Mouse (Mus musculus) intestine, postnatal 0 days (tissue): ENCODE measurements around the gene Pank4. TPM values are rescaled to one million over a fixed set of nuclear protein-coding genes. Genes with fewer than 3 reads are reported as not detected.
A peak's percentile ranks its signal among the peaks of the same experiment; 100 is the strongest.

ENCODE experiments used
- ATAC-seq: fragments of 200-750 bp; cut with Nextera tagmentation; 2 replicates; pipeline ENCODE4 v1.8.0; 2017; ENCODE audit warnings: mild to moderate bottlenecking, moderate TSS enrichment, moderate library complexity
- H3K27ac ChIP-seq: fragments of 300-500 bp; sonication (generic); 2 replicates; pipeline ENCODE4 v1.5.1; 2014; ENCODE audit warnings: mild to moderate bottlenecking, low read depth, low read length, moderate library complexity
- H3K27me3 ChIP-seq: fragments of 300-500 bp; sonication (generic); replicated peaks from 2 replicates; pipeline ENCODE4 v1.6.1; 2014; ENCODE audit warnings: low read length, mixed read lengths; ENCODE audit not compliant: control insufficient read depth, insufficient read depth
- H3K36me3 ChIP-seq: fragments of 300-500 bp; sonication (generic); 2 replicates; pipeline ENCODE4 v1.6.1; 2014; ENCODE audit warnings: mild to moderate bottlenecking, moderate library complexity; ENCODE audit not compliant: control insufficient read depth, insufficient read depth
- H3K4me1 ChIP-seq: fragments of 300-500 bp; sonication (generic); replicated peaks from 2 replicates; pipeline ENCODE4 v1.6.1; 2014; ENCODE audit warnings: antibody characterized with exemption, low read length, mixed read lengths; ENCODE audit not compliant: control insufficient read depth, insufficient read depth
- H3K4me2 ChIP-seq: fragments of 300-500 bp; sonication (generic); replicated peaks from 2 replicates; pipeline ENCODE4 v1.6.1; 2014; ENCODE audit warnings: low read depth, mild to moderate bottlenecking, moderate library complexity
- H3K4me3 ChIP-seq: fragments of 300-500 bp; sonication (generic); 2 replicates; pipeline ENCODE4 v1.5.1; 2014; ENCODE audit warnings: low read depth, low read length
- H3K9ac ChIP-seq: fragments of 300-500 bp; sonication (generic); 2 replicates; pipeline ENCODE4 v1.6.1; 2014; ENCODE audit warnings: mild to moderate bottlenecking, low read depth, low read length
- H3K9me3 ChIP-seq: fragments of 300-500 bp; sonication (generic); 2 replicates; pipeline ENCODE4 v1.6.1; 2016; ENCODE audit warnings: mixed run types; ENCODE audit not compliant: control insufficient read depth
- CTCF ChIP-seq: sonication (generic); IDR thresholded peaks from 2 replicates; pipeline ENCODE4 v1.5.1; 2016; ENCODE audit warnings: low read depth, mild to moderate bottlenecking, control low read depth, antibody characterized with exemption, moderate library complexity
- WGBS: fragments of 180-500 bp; shearing (Covaris S2); extraction: QIAGEN DNeasy Blood & Tissue Kit; methylation state at CpG from one replicate; pipeline ENCODE4 v1.1.7; 2014; 5-methylcytosine and 5-hydroxymethylcytosine counted together
- polyA plus RNA-seq: library from polyadenylated mRNA; unstranded; fragments of >200 nt; fragmentation: Nextera tagmentation; extraction: Ambion mirVana; gene quantifications from 2 replicates; pipeline ENCODE4 v1.2.1, GENCODE M21; 2015

Pank4 gene
- polyA plus RNA-seq, 1 experiment from 2014 or later: 10.9 TPM

- Histone ChIP-seq H3K9ac (no peak overlapping the region), H3K4me2 (no peak overlapping the region), H3K4me1 (peaks cover 17% of the 10 kb centered on the region), H3K4me3 (no peak overlapping the region), H3K9me3 (no peaks in the 10 kb centered on the region), H3K27ac (no peak overlapping the region), H3K27me3 (peaks cover 52% of the 10 kb centered on the region), H3K36me3 (no peaks in the 10 kb centered on the region; the same call in 1 of the 2 replicates)
- no peak for TF ChIP-seq CTCF
- ATAC-seq: no peak
- 85% methylated on average over 7 of the region's 7 CpGs for WGBS
Observed at GRCm38 (mm10) chr4:154962683-154963082, 1.2 kb upstream of the Pank4 start.

- no peak overlapping the region for H3K27ac ChIP-seq
- peaks cover 13% of the 10 kb centered on the region for H3K4me1 ChIP-seq
- peak overlapping the region; percentile 64 for H3K4me3 ChIP-seq
- peak overlapping the region; percentile 90 for H3K4me2 ChIP-seq
- 53% methylated on average over 11 of the region's 11 CpGs for WGBS
- TF ChIP-seq CTCF: no peak
- H3K9me3 ChIP-seq: no peaks in the 10 kb centered on the region
- ATAC-seq: no peak
- H3K36me3 ChIP-seq: no peaks in the 10 kb centered on the region; the same call in 1 of the 2 replicates
- no peak overlapping the region for H3K9ac ChIP-seq
- H3K27me3 ChIP-seq: peaks cover 46% of the 10 kb centered on the region
Observed at GRCm38 (mm10) chr4:154963190-154963836, 610 bp upstream of the Pank4 start.

GRCm38 (mm10) chr4:154964581-154965235, 785 bp downstream of the Pank4 start:
- no peak for TF ChIP-seq CTCF
- H3K4me2 ChIP-seq: peak overlapping the region; percentile 90
- peak overlapping the region; percentile 64 for H3K4me3 ChIP-seq
- no peaks in the 10 kb centered on the region for H3K9me3 ChIP-seq
- 1% methylated on average over 28 of the region's 36 CpGs for WGBS
- H3K27ac ChIP-seq: peak overlapping the region; percentile 43
- H3K4me1 ChIP-seq: peaks cover 13% of the 10 kb centered on the region
- H3K9ac ChIP-seq: peak overlapping the region; percentile 62
- no peak; the same call in 1 of the 2 replicates for ATAC-seq
- H3K36me3 ChIP-seq: peaks cover 8% of the 10 kb centered on the region
- peaks cover 32% of the 10 kb centered on the region for H3K27me3 ChIP-seq

- Histone ChIP-seq H3K27me3 (peaks cover 20% of the 10 kb centered on the region), H3K4me3 (no peak overlapping the region), H3K9me3 (no peaks in the 10 kb centered on the region), H3K4me1 (peaks cover 13% of the 10 kb centered on the region), H3K27ac (no peak overlapping the region), H3K9ac (no peak overlapping the region), H3K4me2 (no peak overlapping the region), H3K36me3 (peaks cover 19% of the 10 kb centered on the region)
- WGBS: 70% methylated on average over 3 of the region's 3 CpGs
- no peak for ATAC-seq
- TF ChIP-seq CTCF: no peak
Observed at GRCm38 (mm10) chr4:154965856-154966255, 1.9 kb downstream of the Pank4 start.

- WGBS: 62% methylated on average over 5 of the region's 5 CpGs
- Histone ChIP-seq H3K27ac (no peak overlapping the region), H3K9me3 (no peaks in the 10 kb centered on the region), H3K27me3 (peaks cover 7% of the 10 kb centered on the region), H3K36me3 (peaks cover 33% of the 10 kb centered on the region), H3K4me3 (no peak overlapping the region), H3K4me1 (0 out of 2 replicates have a peak, but pooled peaks cover 6% of the 10 kb centered on the region), H3K4me2 (no peak overlapping the region), H3K9ac (no peak overlapping the region)
- peak; percentile 62 for TF ChIP-seq CTCF
- no peak for ATAC-seq
Observed at GRCm38 (mm10) chr4:154967173-154967572, 3.2 kb downstream of the Pank4 start.

GRCm38 (mm10) chr4:154972546-154972945, 8.6 kb downstream of the Pank4 start:
- Histone ChIP-seq H3K27ac (no peak overlapping the region), H3K4me3 (no peak overlapping the region), H3K36me3 (peaks cover 86% of the 10 kb centered on the region), H3K4me2 (no peak overlapping the region), H3K9me3 (no peaks in the 10 kb centered on the region), H3K9ac (no peak overlapping the region), H3K27me3 (no peaks in the 10 kb centered on the region), H3K4me1 (no peaks in the 10 kb centered on the region)
- no peak for ATAC-seq
- WGBS: 94% methylated on average over 12 of the region's 12 CpGs
- no peak for TF ChIP-seq CTCF
